Mouse (Mus musculus) lung, adult 2 months (tissue): ENCODE measurements around the gene Hsdl1.

Experiments used
- CTCF ChIP-seq: fragments of 200-500 bp; IDR thresholded peaks from 2 replicates; pipeline ENCODE4 v1.5.1; 2011; ENCODE audit warnings: mild to moderate bottlenecking, low read length, control low read depth; ENCODE audit not compliant: insufficient read depth
- POLR2A ChIP-seq: fragments of 200-500 bp; IDR thresholded peaks from 2 replicates; pipeline ENCODE4 v1.6.1; 2011; ENCODE audit warnings: low read depth, mild to moderate bottlenecking, control low read depth, low read length, borderline replicate concordance; ENCODE audit errors: extremely low read depth

- no peak for TF ChIP-seq CTCF
- TF ChIP-seq POLR2A: no peak
Observed at GRCm38 (mm10) chr8:119622555-119622954, 47.6 kb upstream of the Hsdl1 start.
